Mouse (Mus musculus): Measurements from ENCODE around the gene Npc1l1.
A peak's percentile ranks its signal among the peaks of the same experiment; 100 is the strongest.
"Not testable (repeated sequence)": the region's sequence is repeated elsewhere in the genome, so short reads cannot be mapped to it uniquely, and the experiment has no call there.

Gene Npc1l1

DNA sequence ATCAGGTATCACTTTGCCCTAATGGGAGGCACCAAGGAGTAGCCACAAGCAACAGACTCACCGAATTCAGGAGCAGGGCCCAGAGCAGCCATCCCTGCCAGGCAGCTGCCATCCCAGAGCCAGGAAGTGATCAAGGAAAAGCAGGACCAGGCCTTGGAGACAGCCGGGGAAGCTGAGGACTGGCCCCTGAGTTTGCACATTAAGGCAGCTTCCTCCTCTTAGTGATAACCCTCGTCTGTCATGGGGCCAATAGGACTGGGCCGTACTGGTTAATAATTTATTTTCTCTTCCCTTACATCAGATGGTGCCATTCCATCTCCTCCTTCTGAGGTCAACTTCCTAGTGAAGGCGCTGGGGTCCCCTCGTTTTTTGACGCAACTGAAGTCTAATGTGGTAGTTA is at the start of gene Npc1l1:
TSS of gene Npc1l1 (minus strand) at position 132 of the 400 bp plus-strand sequence.
- DNase-seq = no peak

DNA sequence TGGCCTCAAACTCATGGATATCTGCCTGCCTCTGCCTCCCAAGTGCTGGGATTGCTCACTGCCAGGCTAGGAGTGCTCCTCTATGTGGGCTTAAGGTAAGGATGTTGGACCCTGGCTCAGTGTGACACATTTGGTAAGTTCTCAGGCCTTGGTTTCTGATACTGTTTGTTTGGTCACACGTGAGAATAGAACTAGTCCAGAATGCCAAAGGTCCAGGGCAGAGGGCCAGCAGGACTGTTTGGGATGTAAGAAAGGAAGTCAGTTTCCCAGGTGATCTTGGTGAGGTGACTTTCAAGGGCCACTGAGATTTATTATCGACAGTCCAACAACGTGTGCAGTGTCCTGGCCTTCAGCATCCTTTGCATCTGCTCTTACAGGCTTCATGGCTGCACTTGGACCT is 46.5 kb upstream of the Npc1l1 start:
- DNase-seq = no peak

DNA sequence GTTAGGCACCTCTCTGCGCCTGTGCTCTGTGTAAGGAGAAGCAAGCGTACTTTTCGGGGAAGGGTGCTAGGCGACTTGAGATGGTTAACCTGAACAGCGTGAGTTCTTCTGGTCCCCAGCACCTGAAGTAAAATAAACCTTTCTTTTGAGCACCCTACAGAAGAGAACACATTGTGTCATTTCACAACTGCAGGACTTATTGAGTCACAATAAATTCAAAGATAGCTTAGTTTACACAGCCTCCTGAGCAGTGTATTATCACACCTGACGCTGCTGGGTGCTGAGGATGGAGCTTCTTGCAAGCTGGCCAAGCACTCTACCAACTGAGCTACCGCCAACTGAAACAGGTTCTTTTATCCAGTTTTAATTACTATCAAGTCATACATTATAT is 45.1 kb upstream of the Npc1l1 start:
- no peak for DNase-seq

GRCm38 (mm10) chr11:6274387-6275093 is 44.6 kb upstream of the Npc1l1 start, which contains the start of gene Tmed4:
TSS of gene Tmed4 (minus strand) at chr11:6274870.
- DNase-seq = peak; percentile 99

DNA sequence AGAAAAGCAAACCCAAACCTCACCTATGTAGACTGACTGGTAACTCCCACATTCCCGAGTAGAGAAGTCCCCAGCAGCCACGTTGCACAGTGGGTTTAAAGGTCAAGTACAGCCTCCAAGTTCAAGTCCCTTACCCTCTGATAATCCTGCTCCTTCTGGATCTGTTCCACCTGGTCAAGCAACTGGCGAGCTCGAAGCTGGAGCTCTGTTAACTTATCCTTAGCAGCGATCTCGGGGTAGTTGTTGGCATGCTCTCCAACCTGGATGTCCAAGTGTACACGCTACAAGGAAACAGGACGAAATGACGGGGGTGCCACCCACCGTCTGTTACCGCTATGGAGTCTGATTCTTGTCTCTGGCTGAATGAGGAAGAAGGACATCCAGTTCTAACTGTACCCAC is 43.7 kb upstream of the Npc1l1 start:
- DNase-seq = no peak

GRCm38 (mm10) chr11:6267320-6268254 is 37.6 kb upstream of the Npc1l1 start, which contains the start of gene Ddx56:
TSS of gene Ddx56 (minus strand) at chr11:6267772.
- DNase-seq = peak; percentile 86

DNA sequence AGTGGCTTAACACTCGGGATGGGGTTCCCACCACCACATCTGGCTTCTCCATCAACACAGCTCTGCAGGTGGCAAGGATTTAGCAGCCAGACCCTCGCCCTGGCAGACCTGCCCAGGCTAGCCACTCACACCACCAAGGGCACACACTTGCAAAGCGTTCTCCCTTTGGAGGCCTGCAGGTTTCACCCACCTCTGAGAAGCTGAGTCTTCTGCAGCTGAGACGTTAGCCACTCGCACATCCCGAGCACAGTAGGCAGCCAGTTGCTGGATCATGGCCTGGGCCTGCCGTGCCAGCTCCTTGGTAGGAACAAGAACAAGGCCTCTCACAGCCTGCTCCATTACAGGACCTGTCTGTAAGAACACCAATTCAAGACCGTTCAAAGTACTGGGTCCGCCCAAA is 36.7 kb upstream of the Npc1l1 start:
- DNase-seq = no peak

DNA sequence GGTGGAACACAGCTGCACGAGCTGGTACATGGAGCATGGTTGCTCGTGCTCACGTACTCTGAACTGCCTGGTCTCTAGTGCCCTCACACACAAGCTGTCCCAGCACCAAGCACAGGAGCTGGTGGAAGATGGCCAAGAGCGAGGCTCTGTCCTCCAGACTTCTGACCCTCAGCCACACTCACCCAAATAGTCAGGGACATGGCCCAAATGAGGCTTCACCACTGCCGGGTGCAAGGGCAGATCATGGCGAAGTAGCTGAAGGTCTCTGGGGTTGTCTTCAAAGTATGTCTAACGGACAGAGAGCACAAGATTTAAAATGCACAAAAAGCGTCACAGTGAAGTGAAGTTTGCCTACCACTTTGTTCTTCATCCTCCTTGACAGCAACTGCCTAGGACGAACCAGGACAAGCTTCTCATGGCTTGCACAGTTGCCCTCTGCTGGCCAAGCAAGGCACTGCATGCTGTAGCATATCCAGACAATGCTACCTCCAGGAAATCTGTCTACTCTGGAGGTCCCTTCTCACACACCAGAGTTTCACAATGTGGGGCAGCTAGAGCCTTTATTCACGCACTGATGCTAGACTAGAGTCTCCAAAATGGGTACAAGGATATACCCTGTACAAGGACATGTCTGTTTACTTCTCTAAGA is 31.6 kb upstream of the Npc1l1 start:
- peak; percentile 85 for DNase-seq

- no peak for DNase-seq
Observed at GRCm38 (mm10) chr11:6259413-6259812, 29.5 kb upstream of the Npc1l1 start.

DNA sequence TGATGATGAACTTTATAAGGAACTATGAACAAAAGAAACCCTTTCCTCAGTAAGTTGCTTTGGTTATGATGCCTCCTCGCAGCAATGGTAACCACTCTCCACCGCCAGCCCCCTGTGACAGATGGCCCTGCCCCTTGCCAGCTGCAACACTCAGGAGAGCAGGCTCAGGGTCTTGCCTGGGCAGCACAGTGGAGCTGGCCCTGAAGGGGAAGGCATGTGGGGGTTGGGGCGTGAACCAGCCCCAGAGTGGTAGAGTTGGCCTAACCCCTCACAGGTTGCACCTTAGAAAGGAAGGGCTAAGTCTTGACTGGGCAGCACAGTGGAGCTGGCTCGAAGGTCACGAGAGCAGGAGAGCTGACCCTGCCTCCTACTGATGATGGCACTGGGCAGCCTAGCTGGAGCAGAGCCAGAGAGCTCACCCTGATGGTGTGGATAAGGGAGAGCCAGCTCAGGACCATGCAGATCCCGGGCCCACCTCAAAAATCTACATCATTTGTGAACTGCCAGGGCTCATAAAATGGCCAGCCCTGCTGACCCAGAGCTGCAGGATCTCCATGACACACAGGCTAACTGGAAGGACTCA is 26.6 kb upstream of the Npc1l1 start:
- no peak for DNase-seq

DNA sequence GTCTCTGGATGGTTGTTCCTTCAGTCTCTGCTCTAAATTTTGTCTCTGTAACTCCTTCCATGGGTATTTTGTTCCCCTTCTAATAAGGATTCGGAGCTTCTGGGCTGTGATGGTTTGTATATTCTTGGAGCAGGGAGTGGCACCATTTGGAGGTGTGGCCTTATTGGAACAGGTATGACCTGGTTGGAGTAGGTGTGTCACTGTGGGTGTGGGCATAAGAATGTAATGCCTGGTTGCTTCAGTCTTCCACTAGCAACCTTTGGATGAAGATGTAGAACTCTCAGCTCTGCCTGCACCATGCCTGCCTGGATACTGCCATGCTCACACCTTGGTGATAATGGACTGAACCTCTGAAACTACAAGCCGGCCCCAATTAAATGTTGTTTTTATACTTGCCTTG is 24.7 kb upstream of the Npc1l1 start:
- not testable (repeated sequence) for DNase-seq

GRCm38 (mm10) chr11:6252824-6253223 is 22.9 kb upstream of the Npc1l1 start:
- no peak for DNase-seq

- DNase-seq = no peak
Observed at GRCm38 (mm10) chr11:6252248-6252647, 22.3 kb upstream of the Npc1l1 start.

DNA sequence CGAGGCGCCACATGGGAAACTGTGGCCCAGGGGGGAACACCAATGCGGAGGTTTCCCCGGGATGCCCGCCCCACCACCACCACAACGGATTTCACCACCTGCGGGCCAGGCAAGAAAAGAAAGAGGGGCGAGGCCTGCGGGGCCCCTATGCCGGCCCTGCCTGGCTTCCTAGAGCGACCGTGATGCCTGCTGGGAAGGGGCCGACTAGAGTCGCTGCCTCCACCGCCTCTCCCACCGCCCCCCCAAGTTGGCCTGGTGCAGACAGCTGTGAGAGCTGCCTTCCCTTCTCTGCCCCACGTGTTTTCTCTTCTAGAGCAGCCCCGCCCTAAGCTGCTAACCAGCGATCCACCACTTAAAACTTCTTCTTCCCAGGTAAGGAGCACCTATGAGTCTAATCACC is 14.8 kb upstream of the Npc1l1 start:
- no peak for DNase-seq

DNA sequence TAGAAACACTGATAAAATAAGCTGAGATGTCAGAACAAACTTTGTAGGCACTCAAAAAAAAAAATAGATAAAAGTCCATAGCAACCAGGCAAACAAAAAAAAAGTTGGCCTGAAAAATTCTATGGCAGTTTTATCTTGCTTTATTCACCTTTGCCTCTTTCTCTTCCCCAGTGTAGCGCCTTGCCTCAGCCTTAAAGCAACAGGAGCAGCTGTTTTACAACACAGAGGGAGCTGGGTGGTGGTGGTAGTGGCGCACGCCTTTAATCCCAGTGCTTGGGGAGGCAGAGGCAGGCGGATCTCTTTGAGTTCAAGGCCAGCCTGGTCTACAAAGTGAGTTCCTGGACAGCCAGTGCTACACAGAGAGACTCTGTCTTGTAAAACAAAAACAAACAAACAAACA is 3.1 kb upstream of the Npc1l1 start:
- DNase-seq = no peak

DNA sequence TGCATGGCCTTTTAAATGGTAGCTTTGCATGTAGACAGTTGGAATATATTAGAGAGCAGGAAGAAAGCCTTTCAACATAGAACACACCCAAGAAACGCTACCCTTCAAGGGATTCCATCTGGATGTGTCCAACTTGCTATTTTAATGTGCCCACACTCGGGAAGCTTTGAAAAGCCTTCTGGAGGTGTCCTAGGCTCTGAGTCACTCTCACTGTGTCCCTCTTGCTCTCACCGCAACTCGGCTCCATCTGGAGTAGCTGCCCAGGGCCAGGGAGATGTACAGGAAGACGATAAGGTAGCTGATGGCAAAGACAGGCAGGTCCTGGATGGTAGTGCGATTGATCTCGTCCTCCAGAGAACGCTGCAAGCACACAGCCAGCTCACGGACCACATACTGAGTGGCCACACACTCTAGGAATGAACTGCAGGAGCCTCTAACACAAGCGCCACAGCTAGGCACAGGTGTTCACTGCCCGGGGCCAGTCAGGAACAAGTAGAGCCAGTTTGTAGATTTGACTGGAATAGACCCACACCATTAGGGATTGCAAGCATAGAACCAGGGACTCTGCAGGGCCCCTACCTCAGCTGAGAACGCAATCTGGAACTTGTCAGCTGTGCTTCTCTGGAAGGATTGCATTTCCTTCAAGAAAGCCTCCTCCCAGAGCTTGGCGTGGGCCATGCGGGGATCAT is 5.3 kb downstream of the Npc1l1 start:
- DNase-seq = no peak

DNA sequence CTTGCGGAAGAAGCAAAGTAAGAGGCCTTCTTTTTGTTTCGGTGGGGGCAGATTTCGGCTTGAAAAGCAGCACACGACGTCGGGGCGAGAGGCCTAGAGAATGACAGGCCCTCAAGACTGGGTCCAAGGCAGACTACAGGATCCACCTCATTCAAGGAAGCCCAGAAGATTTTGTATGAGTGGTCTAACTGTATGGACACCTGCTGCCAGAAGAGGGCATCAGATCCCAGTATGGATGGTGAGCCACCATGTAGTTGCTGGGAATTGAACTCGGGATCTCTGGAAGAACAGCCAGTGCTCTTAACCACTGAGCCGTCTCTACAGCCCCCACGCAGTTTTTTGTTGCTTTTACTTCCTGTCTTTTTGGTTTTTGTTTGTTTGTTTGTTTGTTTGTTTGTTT is 7.8 kb downstream of the Npc1l1 start:
- DNase-seq = no peak

DNA sequence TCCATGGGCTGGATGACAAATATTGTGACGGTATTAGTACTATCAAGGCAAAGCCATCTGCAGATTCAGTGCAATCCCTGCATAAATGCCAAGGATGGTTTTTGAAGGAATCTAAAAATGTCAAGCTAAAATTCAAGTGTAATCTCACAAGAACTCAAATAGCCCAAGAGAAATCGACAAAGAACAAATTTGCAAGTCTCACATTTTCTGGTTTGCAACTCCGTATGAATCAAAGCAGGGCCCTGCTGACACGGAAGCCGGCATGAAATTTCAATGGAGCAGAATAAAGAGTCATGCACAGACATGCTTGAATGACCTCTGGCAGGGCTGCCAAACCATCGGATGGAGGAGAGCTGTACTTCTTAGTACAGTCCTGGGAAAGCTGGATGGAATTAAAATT is 10.0 kb downstream of the Npc1l1 start:
- DNase-seq = no peak

GRCm38 (mm10) chr11:6218189-6218896 is 11.6 kb downstream of the Npc1l1 start:
- DNase-seq = no peak

DNA sequence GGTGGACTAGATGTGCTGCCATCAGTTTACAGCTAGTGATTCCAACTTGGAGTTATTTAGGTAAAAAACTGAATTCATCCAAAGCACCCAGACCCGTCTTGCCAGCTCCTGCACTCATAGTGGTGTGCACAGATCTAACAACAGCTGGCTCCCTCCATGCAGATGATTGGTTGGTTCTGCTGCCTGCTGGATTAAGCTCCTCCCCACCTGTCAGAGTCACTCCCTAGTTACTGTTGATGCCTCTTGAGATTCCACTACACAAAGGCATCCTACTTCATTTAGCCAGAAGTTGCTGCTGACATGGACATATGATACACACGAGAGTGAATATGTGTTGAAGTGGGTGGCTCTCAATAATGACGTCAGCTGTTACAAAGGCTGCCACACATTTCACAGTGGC is 13.1 kb downstream of the Npc1l1 start:
- no peak for DNase-seq

- DNase-seq = no peak
Observed at GRCm38 (mm10) chr11:6208158-6208557, 21.8 kb downstream of the Npc1l1 start.

- DNase-seq = no peak
Observed at GRCm38 (mm10) chr11:6207090-6207489, 22.9 kb downstream of the Npc1l1 start.

Data from right cerebral cortex, postnatal 14 days (tissue).